Mouse (Mus musculus) T-helper 17 cell (primary cell): Measurements from ENCODE around the gene Shank1.
"Not testable (repeated sequence)": the region's sequence is repeated elsewhere in the genome, so short reads cannot be mapped to it uniquely, and the experiment has no call there.

Experiments used
- in situ Hi-C, 2 experiments: fragments of 300-600 bp; cut with MboI, MseI; formaldehyde crosslinking; loops; 1 replicate in 1 of 2; 2 replicates in 1 of 2; pipeline ENCODE4 v1.15.1; 2025; ENCODE audit warnings: high pct_unique_total_duplicates in 2 of 2

The Shank1 gene

DNA sequence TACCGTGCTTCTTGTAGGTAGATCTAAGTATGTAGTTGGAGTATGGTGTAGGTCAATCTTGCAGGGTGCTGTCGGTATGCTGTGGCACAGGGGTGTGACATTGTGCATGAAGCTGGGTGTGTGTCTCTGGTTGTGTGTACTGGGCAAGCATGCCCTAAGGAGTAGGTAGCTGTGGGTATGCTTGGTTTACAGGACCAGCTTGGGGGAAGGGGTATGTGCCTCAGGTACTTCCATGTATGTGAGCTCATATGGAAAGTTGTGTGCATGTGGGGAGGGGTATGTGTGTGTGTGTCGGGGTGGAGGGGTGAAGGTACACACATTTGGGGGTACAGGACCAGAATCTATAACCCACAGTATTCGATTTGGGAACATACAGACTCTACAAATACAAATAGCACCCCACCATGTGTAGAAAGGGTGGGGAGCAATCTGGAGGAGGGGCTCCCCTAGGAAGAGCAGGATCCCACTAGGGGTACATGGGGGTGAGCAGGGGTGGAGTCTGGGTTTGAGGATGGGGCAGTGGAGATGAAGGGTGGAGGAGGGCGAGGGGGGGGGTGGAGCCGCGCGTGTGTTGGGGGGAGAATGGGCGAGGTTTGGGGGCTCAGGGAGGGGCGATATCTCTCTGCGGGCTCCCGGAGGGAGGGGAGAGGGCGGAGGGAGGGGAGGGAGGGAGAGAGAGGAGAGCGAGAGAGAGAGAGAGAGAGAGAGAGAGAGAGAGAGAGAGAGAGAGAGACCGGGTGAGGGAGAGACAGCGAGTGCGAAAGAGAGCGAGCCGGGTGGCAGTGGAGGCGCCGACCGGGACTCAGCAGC is at the start of gene Shank1:
Gene Shank1, plus strand, starts transcription at position 779 of the 810 bp plus-strand sequence.
- in situ Hi-C loops: loop anchor here in 1 of 2 experiments (5.0 to 10.0 kb wide), 2 partner anchors 47 to 725 kb away; partner anchors contain the start of gene Gm15517

DNA sequence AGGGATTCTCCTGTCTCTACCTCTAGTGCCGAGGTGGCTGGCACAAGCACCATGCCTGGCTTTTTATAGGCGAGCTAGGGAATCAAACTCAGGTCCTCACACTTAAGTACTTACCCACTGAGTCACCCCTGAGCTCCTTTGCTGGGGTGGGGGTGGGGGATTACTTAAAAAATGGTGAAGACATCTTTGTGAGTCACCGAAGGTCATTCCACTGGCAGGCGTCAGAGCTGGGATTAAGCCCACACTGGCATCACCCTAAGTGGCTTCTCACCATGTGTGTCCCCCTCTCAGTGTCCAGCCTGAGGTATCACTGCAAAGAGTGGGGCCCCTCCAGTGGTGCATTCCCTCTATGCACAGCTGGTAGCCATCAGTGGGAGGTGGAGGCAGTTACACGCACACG is 49.6 kb upstream of the Shank1 start:
- in situ Hi-C loops: loop anchor here in 1 of 2 experiments (5.0 kb wide), 2 partner anchors 52 to 227 kb away; partner anchors contain the start of gene Shank1

DNA sequence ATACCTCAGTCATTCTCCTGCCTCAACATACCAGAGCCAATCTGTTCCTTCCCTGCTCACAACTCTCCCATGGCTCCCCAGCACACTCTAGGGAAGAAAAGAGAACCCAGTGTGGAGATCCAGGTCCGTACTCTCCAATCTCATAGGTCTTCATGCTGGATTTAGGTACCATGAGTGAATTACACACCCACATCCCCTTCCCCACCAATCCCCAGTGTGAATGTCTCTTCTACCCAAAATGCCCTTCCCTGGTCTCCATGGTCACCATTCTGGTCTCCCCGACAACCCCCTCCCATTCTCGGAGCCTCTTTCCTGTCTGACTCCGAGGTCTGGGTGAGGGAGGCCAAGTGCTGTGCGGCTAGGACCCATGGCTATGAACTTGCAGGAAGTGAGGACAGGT is 48.9 kb upstream of the Shank1 start, which contains the start of gene Gm15517:
Gene Gm15517, plus strand, starts transcription at position 301 of the 400 bp plus-strand sequence.
- in situ Hi-C loops: loop anchor here in 1 of 2 experiments (5.0 kb wide), 2 partner anchors 51 to 226 kb away; partner anchors contain the start of gene Shank1

DNA sequence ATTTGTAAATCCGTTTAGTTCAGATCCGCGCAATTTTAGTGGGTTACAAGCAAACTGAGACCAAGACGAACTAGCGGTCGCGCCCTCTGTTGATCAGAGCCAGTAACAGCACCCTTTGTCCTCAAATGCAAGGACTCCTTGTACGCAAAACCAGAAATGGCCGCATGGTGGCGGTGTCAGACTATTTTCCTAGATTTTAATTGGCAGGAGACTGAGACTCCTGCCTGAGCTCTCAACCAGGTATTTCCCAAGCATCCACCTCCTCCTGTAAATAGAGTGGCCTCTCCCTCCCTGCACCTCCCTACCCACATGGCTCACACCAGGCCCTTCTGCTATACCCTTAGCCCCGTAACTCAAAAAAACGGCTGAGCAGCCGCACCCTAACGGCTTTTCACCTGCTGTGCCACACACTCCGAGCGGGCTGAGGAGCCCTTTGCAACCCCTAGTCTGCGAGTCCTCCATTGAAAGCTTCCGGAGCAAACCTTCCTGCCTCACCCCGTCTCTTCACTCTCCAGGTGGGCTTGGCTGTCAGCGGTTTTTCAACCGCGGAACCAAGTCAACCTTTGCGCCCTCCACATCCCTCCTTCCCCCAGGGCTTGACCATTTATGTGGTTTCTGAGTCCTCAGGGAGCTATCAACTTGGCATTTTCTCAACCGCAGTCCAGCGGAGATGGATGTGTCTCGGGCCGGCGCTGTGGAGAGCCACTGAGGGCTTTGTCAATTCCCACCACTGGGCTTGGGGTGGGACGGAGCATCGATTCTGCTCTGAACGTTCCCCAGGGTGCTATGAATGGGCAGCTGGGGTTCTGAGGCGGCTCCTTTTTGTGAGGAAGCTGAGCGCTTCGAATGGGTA is 47.0 kb upstream of the Shank1 start:
- in situ Hi-C loops: loop anchor here in 1 of 2 experiments (5.0 kb wide), 2 partner anchors 49 to 224 kb away; partner anchors contain the start of gene Shank1

DNA sequence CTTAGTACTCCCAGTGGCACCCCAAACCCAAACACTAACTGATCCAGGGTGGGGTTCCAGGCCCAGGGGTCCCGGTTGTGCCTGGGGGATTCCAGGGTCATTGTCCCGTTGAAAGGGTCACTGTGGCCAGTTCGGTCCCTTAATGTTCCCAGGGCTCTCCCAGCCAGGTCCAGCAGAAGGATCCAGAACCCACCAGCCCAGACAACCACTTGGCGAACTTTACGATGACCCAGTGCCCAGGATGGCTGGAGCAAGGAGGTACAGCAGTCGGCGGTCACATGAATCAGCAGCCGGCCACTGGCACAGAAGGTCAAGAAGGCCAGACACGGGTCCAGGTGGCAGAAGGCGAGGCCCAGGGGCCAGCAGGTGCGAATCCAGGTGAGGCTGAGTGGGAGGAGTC is 41.9 kb upstream of the Shank1 start:
- in situ Hi-C loops: loop anchor here (5.0 kb wide), 2 partner anchors 84 to 214 kb away; no protein-coding TSS in a partner anchor

DNA sequence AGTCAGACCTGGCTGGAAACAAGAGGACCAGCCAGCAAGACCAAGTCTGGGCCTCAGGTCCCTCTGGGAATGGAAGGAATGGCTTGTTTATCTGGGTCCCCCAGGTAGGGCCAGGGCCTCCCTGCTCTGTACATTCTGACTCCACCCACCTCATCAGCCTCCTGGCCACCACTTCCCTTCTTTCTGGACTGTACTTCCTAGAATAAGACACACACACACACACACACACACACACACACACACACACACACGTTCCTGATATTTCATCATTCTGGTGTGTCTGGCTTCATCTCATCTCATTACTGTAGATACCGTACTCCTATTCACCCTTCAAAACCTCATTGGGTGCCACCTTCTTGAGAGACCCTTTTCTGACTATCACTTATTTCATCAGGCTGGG is 40.7 kb upstream of the Shank1 start:
- in situ Hi-C loops: loop anchor here (5.0 kb wide), 2 partner anchors 83 to 213 kb away; no protein-coding TSS in a partner anchor

DNA sequence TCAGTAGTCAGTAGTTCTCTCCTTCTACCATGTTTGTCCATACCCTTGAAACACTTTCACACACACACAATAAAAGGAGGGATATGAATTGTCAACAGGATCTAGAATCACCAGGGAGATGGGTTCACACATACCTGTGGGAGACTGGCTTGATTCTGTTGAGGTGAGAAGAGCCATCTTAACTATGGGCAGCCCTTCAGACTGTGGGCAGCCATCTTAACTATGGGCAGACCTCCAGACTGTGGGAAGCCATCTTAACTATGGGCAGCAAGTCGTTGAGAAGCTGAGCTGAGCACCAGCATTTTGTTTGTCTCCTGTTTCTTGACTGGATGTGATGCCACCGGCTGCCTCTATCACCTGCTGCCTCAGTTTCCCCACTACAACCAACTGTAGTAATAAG is 38.7 kb upstream of the Shank1 start:
- in situ Hi-C loops: no loop called here

- in situ Hi-C loops: no loop called here
Observed at GRCm38 (mm10) chr7:44272546-44272945, 37.5 kb upstream of the Shank1 start.

GRCm38 (mm10) chr7:44273446-44273845 is 36.6 kb upstream of the Shank1 start:
- in situ Hi-C loops: no loop called here

- in situ Hi-C loops: no loop called here
Observed at GRCm38 (mm10) chr7:44274096-44274495, 36.0 kb upstream of the Shank1 start.

DNA sequence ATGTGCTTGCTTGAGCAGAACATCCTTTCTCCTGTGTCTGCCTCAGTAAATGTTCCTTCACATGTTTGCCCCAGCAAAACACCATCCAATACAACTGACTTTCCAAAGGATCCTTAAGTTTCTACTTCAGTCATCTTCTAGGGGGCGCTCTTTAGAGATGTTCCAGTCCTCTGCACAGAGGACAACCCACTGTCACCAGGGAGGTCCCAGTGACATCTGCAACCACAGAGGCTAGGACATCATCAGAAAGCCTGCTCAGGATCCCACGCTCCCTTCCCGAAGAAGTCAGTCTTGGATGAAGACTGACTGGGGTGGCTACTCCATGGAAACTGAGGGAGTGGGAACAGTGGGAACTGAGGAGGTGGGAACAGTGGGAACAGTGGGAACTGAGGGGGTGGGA is 34.5 kb upstream of the Shank1 start:
- in situ Hi-C loops: no loop called here

- in situ Hi-C loops: no loop called here
Observed at GRCm38 (mm10) chr7:44276461-44277249, 33.4 kb upstream of the Shank1 start.

DNA sequence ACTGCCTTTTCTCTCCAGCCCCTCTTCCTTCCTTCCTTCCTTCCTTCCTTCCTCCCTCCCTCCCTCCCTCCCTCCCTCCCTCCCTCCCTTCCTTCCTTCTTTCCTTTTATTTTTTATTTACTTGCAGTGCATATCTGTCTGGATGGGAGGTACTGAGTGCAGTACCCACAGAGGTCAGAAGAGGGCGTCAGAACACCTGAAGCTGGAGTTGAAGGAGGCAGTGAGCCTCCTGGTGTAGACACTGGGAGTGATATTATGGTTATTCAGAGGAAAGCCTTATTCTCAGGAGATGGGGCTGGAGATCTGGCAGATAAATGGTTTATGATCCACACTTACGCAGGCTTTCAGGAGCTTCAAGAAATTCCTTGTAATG is 32.8 kb upstream of the Shank1 start:
- in situ Hi-C loops: no loop called here

DNA sequence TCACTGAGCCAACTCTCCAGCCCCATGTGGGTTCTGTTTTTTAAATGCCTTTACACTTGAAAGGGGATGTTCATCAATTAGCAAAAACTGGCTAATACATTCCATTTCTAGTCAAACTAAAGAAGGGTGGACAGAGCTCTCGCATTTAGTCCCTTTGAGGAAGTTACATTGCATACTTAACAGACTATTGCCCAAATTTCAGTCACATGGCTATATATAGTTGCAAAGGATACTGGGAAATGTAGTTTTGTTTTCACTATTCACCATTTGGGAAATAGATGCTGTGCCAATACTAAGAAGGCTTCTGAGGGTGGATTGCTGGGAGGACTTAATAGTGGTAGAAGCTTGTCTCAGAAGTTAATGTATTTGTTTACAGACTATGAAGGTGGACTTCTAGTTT is 29.1 kb upstream of the Shank1 start:
- in situ Hi-C loops: no loop called here

DNA sequence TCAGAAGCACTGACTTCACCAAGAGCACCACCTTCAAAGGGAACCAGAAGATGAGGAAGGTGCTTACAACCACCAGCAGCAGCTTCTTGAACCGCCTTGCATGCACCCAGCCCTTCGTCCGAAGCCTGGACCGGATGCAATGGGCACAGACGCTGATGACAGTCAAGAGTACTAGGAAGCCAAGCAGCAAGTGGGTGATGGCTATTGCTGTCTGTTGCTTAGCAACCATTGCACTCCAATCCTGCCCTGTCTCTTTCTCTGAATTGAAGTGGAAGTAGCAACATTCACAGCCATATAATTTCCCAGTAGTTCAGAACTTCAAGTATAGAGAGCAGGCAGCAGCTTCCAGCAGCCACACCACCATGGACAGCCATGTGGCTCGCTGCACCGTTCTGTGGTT is 28.5 kb upstream of the Shank1 start:
- in situ Hi-C loops: no loop called here

- in situ Hi-C loops: no loop called here
Observed at GRCm38 (mm10) chr7:44287760-44288159, 22.3 kb upstream of the Shank1 start.

DNA sequence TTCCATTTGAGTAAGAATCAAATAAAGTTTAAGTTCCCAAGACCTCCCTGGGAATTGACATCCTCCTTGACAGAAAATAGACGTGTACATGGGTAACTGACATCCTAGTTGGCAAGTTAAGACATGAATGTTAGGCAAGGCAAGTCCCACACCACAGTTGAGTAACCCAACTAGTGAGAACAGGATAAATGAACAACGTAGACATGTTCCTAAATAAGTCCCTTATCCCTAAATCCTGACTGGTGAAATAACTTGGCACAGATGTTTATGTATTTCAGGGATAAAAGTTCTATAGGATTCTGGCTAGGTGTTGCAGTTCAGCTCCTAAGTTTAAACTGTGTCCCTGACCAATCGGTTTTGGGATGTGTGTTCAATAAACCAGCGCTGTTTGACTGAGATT is 19.1 kb upstream of the Shank1 start:
- in situ Hi-C loops: no loop called here

GRCm38 (mm10) chr7:44291418-44291817 is 18.6 kb upstream of the Shank1 start:
- in situ Hi-C loops: no loop called here

DNA sequence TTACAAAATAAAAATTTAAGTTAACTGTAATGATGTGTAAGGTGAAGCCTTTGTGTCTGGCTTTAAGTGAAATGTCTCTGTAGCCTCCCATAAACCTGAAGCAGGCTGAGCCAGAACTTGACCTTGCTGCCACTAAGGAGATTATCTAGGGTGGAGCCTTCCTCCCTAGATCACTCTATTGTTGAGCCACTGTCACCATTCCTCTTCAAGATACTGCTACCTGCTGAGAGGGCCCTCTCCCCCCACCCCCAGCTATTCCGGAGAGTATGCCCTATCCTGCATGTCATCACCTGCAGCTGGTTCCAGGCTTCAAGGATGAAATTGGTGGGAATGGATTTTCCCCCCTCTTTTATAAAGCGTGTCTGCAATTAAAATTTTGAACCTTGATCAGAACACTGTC is 12.6 kb upstream of the Shank1 start:
- in situ Hi-C loops: not testable (repeated sequence)

GRCm38 (mm10) chr7:44303346-44304340 is 6.4 kb upstream of the Shank1 start:
- in situ Hi-C loops: loop anchor here in 1 of 2 experiments (10.0 kb wide), 1 partner anchor 719 kb away; no protein-coding TSS in a partner anchor
